ENCODE assay signal across 23 mouse cellular contexts in the genomic region with DNA sequence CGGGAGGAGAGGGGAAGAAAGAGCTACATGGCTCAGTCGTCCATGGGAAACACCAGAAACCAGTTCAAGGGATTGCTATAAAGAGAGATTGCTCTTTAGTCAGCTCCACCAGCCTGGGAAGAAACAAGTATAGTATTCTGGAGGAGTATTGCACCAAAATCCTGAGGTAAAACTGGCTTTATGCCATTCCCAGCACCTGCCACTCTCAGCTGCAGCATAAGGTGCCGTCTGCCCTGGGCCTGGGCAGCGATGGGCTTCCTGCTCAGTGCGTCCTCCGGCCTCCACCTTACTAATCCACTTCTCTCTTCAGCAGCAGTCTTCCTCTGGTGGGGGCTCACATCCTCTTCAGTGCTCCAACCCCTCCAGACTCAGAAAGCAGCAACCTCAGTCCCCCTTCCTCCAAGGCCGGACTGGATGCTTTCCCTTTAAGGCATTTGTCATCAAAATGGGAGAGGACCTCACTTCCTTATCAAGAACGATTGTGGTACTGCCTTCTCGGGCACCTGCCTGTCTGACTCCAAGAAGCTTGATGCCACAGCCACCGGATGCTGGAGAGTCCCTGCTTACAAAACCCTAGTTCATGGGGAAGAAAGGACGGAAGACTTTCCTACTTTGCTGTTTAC.
DNase-seq lines count a peak whose midpoint lies in the region; ATAC-seq lines count a peak whose summit lies in the region.
"Had no signal": no experiment of that assay in that cellular context is flagged by ENCODE, and none has a peak within 500 bp of the region (broad histone marks: within the 10 kb centered on the region; RNA-seq: fewer than 3 reads in every experiment).

No protein-coding gene starts in this region.

- ATAC-seq in heart, embryonic 14.5 days (ENCODE audit: insufficient number of reproducible peaks, insufficient read depth, low FRiP score, low read depth), result no peak
- peak; percentile 33 to 50 for ATAC-seq in hematopoietic stem cell, adult 5-6 weeks (replicated peaks in 1 of 2; ENCODE audit: insufficient read depth in 1 of 2, low FRiP score in 2 of 2, low TSS enrichment in 1 of 2, low read depth in 1 of 2, poor library complexity in 2 of 2, severe bottlenecking in 2 of 2)
- ATAC-seq: CD4-positive, CD25-positive, alpha-beta regulatory T cell, adult 4 months; forebrain, embryonic 13.5 days; intestine, postnatal 0 days; midbrain, embryonic 15.5 days had no signal

- H3K36me3 ChIP-seq in heart, embryonic 14.5 days (ENCODE audit: control insufficient read depth, insufficient read depth, low read length), result no peaks in the 10 kb centered on the region
- H3K36me3 ChIP-seq: hindbrain, embryonic 10.5 days; limb, embryonic 12.5 days; midbrain, embryonic 15.5 days; neural tube, embryonic 12.5 days had no signal

- H3K4me3 ChIP-seq in heart, embryonic 14.5 days (ENCODE audit: control insufficient read depth in 1 of 2, insufficient read depth in 1 of 2, low read depth in 1 of 2, low read length in 2 of 2), result no peak overlapping the region
- H3K4me3 ChIP-seq: forebrain, embryonic 13.5 days; hindbrain, embryonic 10.5 days; limb, embryonic 12.5 days; midbrain, embryonic 15.5 days; neural tube, embryonic 12.5 days had no signal

- peaks cover 7 to 17% of the 10 kb centered on the region in 2 experiments for H3K4me1 ChIP-seq in heart, embryonic 14.5 days (ENCODE audit: control insufficient read depth in 2 of 2, insufficient read depth in 2 of 2, low read length in 2 of 2)
- H3K4me1 ChIP-seq: forebrain, embryonic 13.5 days; limb, embryonic 12.5 days; midbrain, embryonic 15.5 days; neural tube, embryonic 12.5 days had no signal

- peak overlapping the region; percentile 21; the same call in 1 of the 2 replicates for H3K4me2 ChIP-seq in heart, embryonic 14.5 days (ENCODE audit: low read length)
- H3K4me2 ChIP-seq: forebrain, embryonic 13.5 days; limb, embryonic 12.5 days; liver, embryonic 11.5 days; lung, embryonic 14.5 days; midbrain, embryonic 15.5 days; neural tube, embryonic 12.5 days had no signal

- H3K9ac ChIP-seq in heart, embryonic 14.5 days (ENCODE audit: low read length), result no peak overlapping the region
- H3K9ac ChIP-seq: forebrain, embryonic 13.5 days; limb, embryonic 12.5 days; lung, embryonic 14.5 days; midbrain, embryonic 15.5 days; neural tube, embryonic 12.5 days had no signal

- DNase-seq in cerebellum, postnatal 25 days, result peak; percentile 12 to 43
- no peak for DNase-seq in cerebellum, adult 8-10 months
- no peak for DNase-seq in heart, adult 9 months (ENCODE audit: low spot score in 2 of 2)
- DNase-seq in lung, postnatal 25 days (ENCODE audit: low spot score), result peak; percentile 3
- no peak for DNase-seq in lung, postnatal 14 days
- no peak for DNase-seq in embryo, embryonic 10 days (ENCODE audit: low spot score)
- DNase-seq: adrenal gland, postnatal 14 days; cerebellum, adult 9-11 months; kidney, postnatal 25 days; thymus, adult 2 months; thymus, postnatal 4 days had no signal

- 39% methylated on average over 11 of the region's 11 CpGs for WGBS in heart, embryonic 14.5 days

- H3K9me3 ChIP-seq in heart, embryonic 14.5 days (ENCODE audit: control insufficient read depth, low read length), result no peaks in the 10 kb centered on the region
- H3K9me3 ChIP-seq: forebrain, embryonic 13.5 days; hindbrain, embryonic 10.5 days; midbrain, embryonic 15.5 days; neural tube, embryonic 12.5 days had no signal

- no peaks in the 10 kb centered on the region for H3K27me3 ChIP-seq in heart, embryonic 14.5 days (ENCODE audit: control insufficient read depth, insufficient read depth, low read length)
- H3K27me3 ChIP-seq: forebrain, embryonic 13.5 days; limb, embryonic 12.5 days; midbrain, embryonic 15.5 days; neural tube, embryonic 12.5 days had no signal

- no peak overlapping the region for H3K27ac ChIP-seq in heart, embryonic 14.5 days (replicated peaks in 1 of 2; ENCODE audit: control insufficient read depth in 1 of 2, insufficient read depth in 1 of 2, low read depth in 2 of 2, low read length in 2 of 2)
- H3K27ac ChIP-seq: forebrain, embryonic 13.5 days; hindbrain, embryonic 10.5 days; limb, embryonic 12.5 days; midbrain, embryonic 15.5 days; neural tube, embryonic 12.5 days; stomach, postnatal 0 days had no signal

Comparison
In these comparisons a context has a peak if more than half of its experiments do, and no peak if none do; other contexts are left out.
1. DNase-seq: peak in cerebellum, postnatal 25 days (2 of 2) and lung, postnatal 25 days (single experiment); none in cerebellum, adult 8-10 months (single experiment), heart, adult 9 months (0 of 2), lung, postnatal 14 days (single experiment) and embryo, embryonic 10 days (single experiment).